Mouse (Mus musculus) erythroblast, embryonic 14.5 days (primary cell): ENCODE results near the gene Dpyd.

ENCODE experiments used
- GATA1 ChIP-seq: IDR thresholded peaks from 2 replicates; pipeline ENCODE4 v1.6.1; 2012; ENCODE audit warnings: low read length, inconsistent platforms, mixed read lengths
- TAL1 ChIP-seq: IDR thresholded peaks from 3 replicates; pipeline ENCODE4 v1.6.1; 2012; ENCODE audit warnings: low read length, inconsistent platforms, mixed read lengths

DNA sequence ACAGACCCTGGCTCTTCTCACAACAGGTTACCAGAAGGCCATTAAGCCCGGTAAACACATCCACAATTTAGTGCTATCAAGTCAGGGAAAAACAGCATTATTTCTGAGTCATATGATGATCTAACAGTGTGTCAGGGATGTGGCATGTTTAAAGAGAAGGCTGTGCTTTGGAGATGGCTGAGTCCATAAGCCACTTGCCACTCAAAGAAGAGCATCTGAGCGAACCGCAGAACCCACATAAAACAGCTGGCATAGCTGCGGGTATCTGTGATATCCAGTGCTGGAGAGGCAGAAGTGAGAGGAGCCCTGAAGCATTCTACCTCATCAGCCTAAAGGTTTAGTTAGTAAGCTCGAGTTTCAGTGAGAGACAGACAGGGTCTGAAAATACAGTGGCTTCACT lies 581.1 kb downstream of the Dpyd start:
- TF ChIP-seq GATA1 = no peak
- no peak for TF ChIP-seq TAL1
